Mouse (Mus musculus) forebrain, embryonic 16.5 days (tissue): ENCODE measurements around the gene Comp. TPM values are rescaled to one million over a fixed set of nuclear protein-coding genes. Genes with fewer than 3 reads are reported as not detected.

Source experiments
- ATAC-seq: fragments of 200-750 bp; cut with Nextera tagmentation; 2 replicates; pipeline ENCODE4 v1.8.0; 2017; ENCODE audit warnings: mild to moderate bottlenecking, moderate library complexity
- H3K27ac ChIP-seq: fragments of 300-500 bp; sonication (generic); 2 replicates; pipeline ENCODE4 v1.5.1; 2014; ENCODE audit warnings: low read length, control low read depth
- H3K27me3 ChIP-seq: fragments of 300-500 bp; sonication (generic); replicated peaks from 2 replicates; pipeline ENCODE4 v1.6.1; 2014; ENCODE audit warnings: low read length; ENCODE audit not compliant: control insufficient read depth, insufficient read depth
- H3K36me3 ChIP-seq: fragments of 300-500 bp; sonication (generic); 2 replicates; pipeline ENCODE4 v1.6.1; 2014; ENCODE audit not compliant: control insufficient read depth, insufficient read depth
- H3K4me1 ChIP-seq: fragments of 300-500 bp; sonication (generic); replicated peaks from 2 replicates; pipeline ENCODE4 v1.6.1; 2014; ENCODE audit warnings: low read length; ENCODE audit not compliant: control insufficient read depth, insufficient read depth
- H3K4me2 ChIP-seq: fragments of 300-500 bp; sonication (generic); 2 replicates; pipeline ENCODE4 v1.6.1; 2014; ENCODE audit warnings: mild to moderate bottlenecking, low read length, control low read depth
- H3K4me3 ChIP-seq: fragments of 300-500 bp; sonication (generic); replicated peaks from 2 replicates; pipeline ENCODE4 v1.5.1; 2014; ENCODE audit warnings: mild to moderate bottlenecking, low read length, control low read depth
- H3K9ac ChIP-seq: fragments of 300-500 bp; sonication (generic); replicated peaks from 2 replicates; pipeline ENCODE4 v1.6.1; 2014; ENCODE audit warnings: low read depth, low read length, control low read depth
- H3K9me3 ChIP-seq: fragments of 300-500 bp; sonication (generic); 2 replicates; pipeline ENCODE4 v1.6.1; 2016; ENCODE audit warnings: low read length; ENCODE audit not compliant: control insufficient read depth
- WGBS: fragments of 180-500 bp; shearing (Covaris S2); extraction: QIAGEN DNeasy Blood & Tissue Kit; methylation state at CpG from one replicate; pipeline ENCODE4 v1.1.7; 2014; 5-methylcytosine and 5-hydroxymethylcytosine counted together
- polyA plus RNA-seq: library from polyadenylated mRNA; unstranded; fragments of >200 nt; fragmentation: Nextera tagmentation; extraction: Ambion mirVana; gene quantifications from 2 replicates; pipeline ENCODE4 v1.2.1, GENCODE M21; 2015

Gene Comp
- polyA plus RNA-seq, 1 experiment from 2014 or later = 0.51 TPM

GRCm38 (mm10) chr8:70417914-70418313 lies 44.6 kb downstream of the Comp start:
- Histone ChIP-seq H3K9me3 (no peaks in the 10 kb centered on the region), H3K4me3 (no peak overlapping the region), H3K4me1 (peaks cover 23% of the 10 kb centered on the region), H3K27ac (no peak overlapping the region), H3K27me3 (no peaks in the 10 kb centered on the region), H3K36me3 (no peaks in the 10 kb centered on the region), H3K9ac (no peak overlapping the region), H3K4me2 (no peak overlapping the region)
- WGBS = 37% methylated on average over 10 of the region's 10 CpGs
- ATAC-seq = no peak

GRCm38 (mm10) chr8:70418954-70419353 lies 45.6 kb downstream of the Comp start:
- H3K4me2 ChIP-seq = no peak overlapping the region
- peaks cover 23% of the 10 kb centered on the region for H3K4me1 ChIP-seq
- H3K27me3 ChIP-seq = no peaks in the 10 kb centered on the region
- H3K36me3 ChIP-seq = no peaks in the 10 kb centered on the region
- H3K9me3 ChIP-seq = no peaks in the 10 kb centered on the region
- ATAC-seq = peak; percentile 54; the same call in 1 of the 2 replicates
- no peak overlapping the region for H3K9ac ChIP-seq
- H3K27ac ChIP-seq = no peak overlapping the region
- H3K4me3 ChIP-seq = no peak overlapping the region
- 39% methylated on average over 14 of the region's 14 CpGs for whole genome bisulfite sequencing

- Histone ChIP-seq H3K9ac (no peak overlapping the region), H3K36me3 (no peaks in the 10 kb centered on the region), H3K4me1 (peaks cover 23% of the 10 kb centered on the region), H3K27ac (no peak overlapping the region), H3K4me2 (no peak overlapping the region), H3K9me3 (no peaks in the 10 kb centered on the region), H3K27me3 (no peaks in the 10 kb centered on the region), H3K4me3 (no peak overlapping the region)
- ATAC-seq = no peak
- WGBS = 81% methylated on average over 11 of the region's 11 CpGs
Observed at GRCm38 (mm10) chr8:70419879-70420643, 46.7 kb downstream of the Comp start.

GRCm38 (mm10) chr8:70421349-70422104 lies 48.2 kb downstream of the Comp start:
- no peak overlapping the region for H3K27ac ChIP-seq
- no peak for ATAC-seq
- no peaks in the 10 kb centered on the region for H3K9me3 ChIP-seq
- no peak overlapping the region for H3K9ac ChIP-seq
- H3K36me3 ChIP-seq = no peaks in the 10 kb centered on the region
- WGBS = 82% methylated on average over 18 of the region's 18 CpGs
- peaks cover 18% of the 10 kb centered on the region for H3K4me1 ChIP-seq
- H3K4me3 ChIP-seq = no peak overlapping the region
- no peaks in the 10 kb centered on the region for H3K27me3 ChIP-seq
- H3K4me2 ChIP-seq = no peak overlapping the region

GRCm38 (mm10) chr8:70422722-70423121 lies 49.4 kb downstream of the Comp start:
- no peaks in the 10 kb centered on the region for H3K27me3 ChIP-seq
- peaks cover 13% of the 10 kb centered on the region for H3K4me1 ChIP-seq
- 85% methylated on average over 2 of the region's 2 CpGs for WGBS
- H3K9me3 ChIP-seq = no peaks in the 10 kb centered on the region
- no peaks in the 10 kb centered on the region for H3K36me3 ChIP-seq
- H3K9ac ChIP-seq = no peak overlapping the region
- no peak overlapping the region for H3K4me2 ChIP-seq
- H3K4me3 ChIP-seq = no peak overlapping the region
- no peak overlapping the region for H3K27ac ChIP-seq
- no peak for ATAC-seq

- Histone ChIP-seq H3K27me3 (no peaks in the 10 kb centered on the region), H3K4me1 (no peaks in the 10 kb centered on the region), H3K4me3 (no peak overlapping the region), H3K9ac (no peak overlapping the region), H3K4me2 (no peak overlapping the region), H3K36me3 (no peaks in the 10 kb centered on the region), H3K27ac (no peak overlapping the region), H3K9me3 (no peaks in the 10 kb centered on the region)
- no peak for ATAC-seq
- WGBS = 86% methylated on average over 2 of the region's 2 CpGs
Observed at GRCm38 (mm10) chr8:70426300-70426907, 53.0 kb downstream of the Comp start.

GRCm38 (mm10) chr8:70431213-70431612 lies 57.9 kb downstream of the Comp start:
- H3K27ac ChIP-seq = no peak overlapping the region
- H3K27me3 ChIP-seq = no peaks in the 10 kb centered on the region
- 97% methylated on average over 4 of the region's 4 CpGs for WGBS
- no peaks in the 10 kb centered on the region for H3K4me1 ChIP-seq
- no peaks in the 10 kb centered on the region for H3K9me3 ChIP-seq
- ATAC-seq = no peak
- no peak overlapping the region for H3K4me3 ChIP-seq
- H3K36me3 ChIP-seq = no peaks in the 10 kb centered on the region
- H3K4me2 ChIP-seq = no peak overlapping the region
- no peak overlapping the region for H3K9ac ChIP-seq

Other genes with a start within 250 kb of the Comp start
- 44.0 and 44.8 TPM in 2 replicates for gene Nr2c2ap, start 242.2 kb upstream of the Comp start, polyA plus RNA-seq
- 10.5 and 14.4 TPM in 2 replicates for gene Rfxank, start 234.4 kb upstream of the Comp start, polyA plus RNA-seq
- gene Borcs8, start 234.1 kb upstream of the Comp start, polyA plus RNA-seq = 48.1 and 60.0 TPM in 2 replicates
- gene Mef2b, start 233.8 kb upstream of the Comp start, polyA plus RNA-seq = 0.34 and 0.81 TPM in 2 replicates
- gene Tmem161a, start 201.2 kb upstream of the Comp start, polyA plus RNA-seq = 58.4 and 67.7 TPM in 2 replicates
- gene Slc25a42, start 161.3 kb upstream of the Comp start, polyA plus RNA-seq = 4.0 and 7.2 TPM in 2 replicates
- gene Sugp2, start 139.3 kb upstream of the Comp start, polyA plus RNA-seq = 87.6 and 104 TPM in 2 replicates
- 101 and 109 TPM in 2 replicates for gene Armc6, start 139.1 kb upstream of the Comp start, polyA plus RNA-seq
- 47.2 and 49.4 TPM in 2 replicates for gene Homer3, start 90.7 kb upstream of the Comp start, polyA plus RNA-seq
- 53.7 and 57.5 TPM in 2 replicates for gene Ddx49, start 71.1 kb upstream of the Comp start, polyA plus RNA-seq
- gene Cope, start 71.0 kb upstream of the Comp start, polyA plus RNA-seq = 270 and 273 TPM in 2 replicates
- gene Cers1, start 57.8 kb upstream of the Comp start, polyA plus RNA-seq = 32.7 and 35.8 TPM in 2 replicates
- 3.9 and 5.8 TPM in 2 replicates for gene Gdf1, start 43.7 kb upstream of the Comp start, polyA plus RNA-seq
- gene Upf1, start 20.3 kb upstream of the Comp start, polyA plus RNA-seq = 11.8 and 13.6 TPM in 2 replicates
- 41.1 and 51.0 TPM in 2 replicates for gene Crtc1, start 66.0 kb downstream of the Comp start, polyA plus RNA-seq
- 23.1 and 26.2 TPM in 2 replicates for gene Klhl26, start 103.4 kb downstream of the Comp start, polyA plus RNA-seq
- 74.9 and 90.8 TPM in 2 replicates for gene Tmem59l, start 113.8 kb downstream of the Comp start, polyA plus RNA-seq
- gene Crlf1, start 119.6 kb downstream of the Comp start, polyA plus RNA-seq = 6.1 and 8.2 TPM in 2 replicates
- 149 and 157 TPM in 2 replicates for gene Rex1bd, start 133.2 kb downstream of the Comp start, polyA plus RNA-seq
- gene Uba52, start 137.2 kb downstream of the Comp start, polyA plus RNA-seq = 660 and 697 TPM in 2 replicates
- 402 and 462 TPM in 2 replicates for gene Fkbp8, start 154.2 kb downstream of the Comp start, polyA plus RNA-seq
- gene Kxd1, start 154.4 kb downstream of the Comp start, polyA plus RNA-seq = 45.5 and 45.9 TPM in 2 replicates
- 17.1 and 18.9 TPM in 2 replicates for gene Ell, start 165.9 kb downstream of the Comp start, polyA plus RNA-seq
- 116 and 141 TPM in 2 replicates for gene Isyna1, start 220.8 kb downstream of the Comp start, polyA plus RNA-seq
- gene Ssbp4, start 235.3 kb downstream of the Comp start, polyA plus RNA-seq = 100 and 121 TPM in 2 replicates
- 0.61 and 1.1 TPM in 2 replicates for gene Lrrc25, start 242.6 kb downstream of the Comp start, polyA plus RNA-seq